8 mouse cellular contexts compared by ENCODE assay signal in the genomic region with DNA sequence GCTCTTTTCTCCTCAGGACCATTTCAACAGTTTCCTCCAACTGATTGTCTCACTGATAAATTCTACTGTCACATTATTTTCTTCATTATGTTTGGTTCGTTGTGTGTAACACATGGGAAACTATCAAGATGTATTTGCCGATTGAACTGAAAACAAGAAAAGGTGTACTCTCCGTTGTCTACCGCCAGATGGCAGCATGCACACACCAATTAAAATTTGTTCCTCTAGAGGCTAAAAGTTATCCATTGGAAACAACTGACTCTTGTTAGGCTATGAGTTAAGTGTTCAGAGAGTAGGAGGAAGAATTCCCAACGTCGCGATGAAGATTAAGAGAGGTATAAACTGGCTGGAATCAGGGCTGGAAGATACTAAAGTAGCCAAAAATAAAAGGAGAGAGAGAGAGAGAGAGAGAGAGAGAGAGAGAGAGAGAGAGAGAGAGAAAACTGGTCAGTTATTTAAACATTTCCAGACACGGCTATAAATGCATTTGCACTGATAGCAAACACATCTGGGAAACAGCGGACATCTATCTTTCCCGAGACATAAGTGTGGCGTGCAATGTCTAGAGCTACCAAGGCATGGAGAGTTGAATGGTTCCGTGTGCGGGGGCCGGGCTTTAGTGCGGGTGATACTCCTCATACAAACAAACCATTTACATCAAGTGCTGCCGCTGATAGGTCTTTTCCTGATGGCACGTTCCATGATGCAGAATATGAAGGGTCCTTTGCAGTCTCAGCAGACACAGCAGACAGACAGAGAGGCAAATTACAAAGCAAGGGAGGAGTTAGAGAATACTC.
DNase-seq lines count a peak whose midpoint lies in the region; ATAC-seq and TF ChIP-seq lines count a peak whose summit lies in the region.

No protein-coding gene starts in this region.

- peak; percentile 73; the same call in 1 of the 2 replicates for TF ChIP-seq CTCF in cortical plate, adult 2 months (IDR thresholded peaks at IDR 0.05; ENCODE audit: extremely low read depth, insufficient read depth, low read length)
- peak; percentile 83 for TF ChIP-seq CTCF in heart, postnatal 0 days (IDR thresholded peaks at IDR 0.05; ENCODE audit: low read depth)

- H3K9me3 ChIP-seq in midbrain, embryonic 10.5 days (replicated peaks) = no peaks in the 10 kb centered on the region
- H3K9me3 ChIP-seq in midbrain, embryonic 13.5 days = no peaks in the 10 kb centered on the region
- no peaks in the 10 kb centered on the region for H3K9me3 ChIP-seq in heart, postnatal 0 days (replicated peaks; ENCODE audit: control insufficient read depth, low read length)
- H3K9me3 ChIP-seq in limb, embryonic 11.5 days (ENCODE audit: control insufficient read depth, low read length) = no peaks in the 10 kb centered on the region
- H3K9me3 ChIP-seq in neural tube, embryonic 15.5 days (replicated peaks) = no peaks in the 10 kb centered on the region

- H3K9ac ChIP-seq in midbrain, embryonic 13.5 days (replicated peaks) = no peak overlapping the region
- H3K9ac ChIP-seq in heart, postnatal 0 days (replicated peaks; ENCODE audit: low read depth, low read length) = no peak overlapping the region
- no peak overlapping the region for H3K9ac ChIP-seq in limb, embryonic 11.5 days (ENCODE audit: low read length)
- no peak overlapping the region for H3K9ac ChIP-seq in neural tube, embryonic 15.5 days (replicated peaks)

- no peaks in the 10 kb centered on the region for H3K4me1 ChIP-seq in midbrain, embryonic 10.5 days
- H3K4me1 ChIP-seq in midbrain, embryonic 13.5 days (replicated peaks) = no peaks in the 10 kb centered on the region
- H3K4me1 ChIP-seq in cortical plate, adult 2 months (ENCODE audit: control insufficient read depth, insufficient read depth, low read length) = no peaks in the 10 kb centered on the region
- no peaks in the 10 kb centered on the region for H3K4me1 ChIP-seq in heart, postnatal 0 days (ENCODE audit: control insufficient read depth, insufficient read depth)
- H3K4me1 ChIP-seq in limb, embryonic 11.5 days (ENCODE audit: control insufficient read depth, insufficient read depth, low read length) = peaks cover 12% of the 10 kb centered on the region; the same call in 1 of the 2 replicates
- H3K4me1 ChIP-seq in neural tube, embryonic 15.5 days = peaks cover 5% of the 10 kb centered on the region; the same call in 1 of the 2 replicates

- no peak for TF ChIP-seq EP300 in heart, postnatal 0 days (IDR thresholded peaks at IDR 0.05; ENCODE audit: low read depth)

- ATAC-seq in midbrain, embryonic 13.5 days = no peak
- ATAC-seq in heart, postnatal 0 days (ENCODE audit: insufficient read depth, low read depth) = no peak
- ATAC-seq in limb, embryonic 11.5 days (ENCODE audit: insufficient number of reproducible peaks, low FRiP score, low TSS enrichment, low read depth) = no peak
- no peak for ATAC-seq in neural tube, embryonic 15.5 days (ENCODE audit: low FRiP score)

- H3K4me2 ChIP-seq in midbrain, embryonic 13.5 days (replicated peaks) = no peak overlapping the region
- H3K4me2 ChIP-seq in heart, postnatal 0 days (ENCODE audit: low read depth, low read length) = peak overlapping the region; percentile 29
- peak overlapping the region; percentile 27; the same call in 1 of the 2 replicates for H3K4me2 ChIP-seq in limb, embryonic 11.5 days (ENCODE audit: low read depth, severe bottlenecking)
- peak overlapping the region; percentile 22; the same call in 1 of the 2 replicates for H3K4me2 ChIP-seq in neural tube, embryonic 15.5 days

- H3K27me3 ChIP-seq in midbrain, embryonic 10.5 days (ENCODE audit: low read depth, poor library complexity, severe bottlenecking) = no peaks in the 10 kb centered on the region
- peaks cover 16% of the 10 kb centered on the region; the same call in 1 of the 2 replicates for H3K27me3 ChIP-seq in midbrain, embryonic 13.5 days
- no peaks in the 10 kb centered on the region for H3K27me3 ChIP-seq in heart, postnatal 0 days (ENCODE audit: control insufficient read depth, insufficient read depth, low read length)
- H3K27me3 ChIP-seq in limb, embryonic 11.5 days (ENCODE audit: control insufficient read depth, insufficient read depth, low read length) = no peaks in the 10 kb centered on the region
- H3K27me3 ChIP-seq in neural tube, embryonic 15.5 days (replicated peaks) = 0 out of 2 replicates have a peak, but pooled peaks cover 9% of the 10 kb centered on the region

- no peak overlapping the region for H3K27ac ChIP-seq in midbrain, embryonic 10.5 days (replicated peaks)
- no peak overlapping the region for H3K27ac ChIP-seq in midbrain, embryonic 13.5 days
- H3K27ac ChIP-seq in cortical plate, adult 2 months (ENCODE audit: insufficient read depth, low read length) = no peak overlapping the region
- no peak overlapping the region for H3K27ac ChIP-seq in heart, postnatal 0 days (ENCODE audit: low read depth)
- H3K27ac ChIP-seq in limb, embryonic 11.5 days (replicated peaks; ENCODE audit: low read depth, low read length) = no peak overlapping the region
- no peak overlapping the region for H3K27ac ChIP-seq in neural tube, embryonic 15.5 days (replicated peaks)

- H3K4me3 ChIP-seq in midbrain, embryonic 10.5 days = no peak overlapping the region
- H3K4me3 ChIP-seq in midbrain, embryonic 13.5 days (replicated peaks) = no peak overlapping the region
- H3K4me3 ChIP-seq in cortical plate, adult 2 months (ENCODE audit: insufficient read depth, low read length) = no peak overlapping the region
- 0 out of 2 replicates have a peak overlapping the region, but pooled peaks have one; percentile 10 for H3K4me3 ChIP-seq in heart, postnatal 0 days (ENCODE audit: low read depth, low read length)
- no peak overlapping the region for H3K4me3 ChIP-seq in limb, embryonic 11.5 days (ENCODE audit: low read depth, low read length)
- H3K4me3 ChIP-seq in neural tube, embryonic 15.5 days (replicated peaks) = no peak overlapping the region

- 56% methylated on average over 17 of the region's 17 CpGs for WGBS in midbrain, embryonic 10.5 days
- 52% methylated on average over 17 of the region's 17 CpGs for WGBS in midbrain, embryonic 13.5 days
- 33% methylated on average over 17 of the region's 17 CpGs for WGBS in heart, postnatal 0 days
- 36% methylated on average over 17 of the region's 17 CpGs for WGBS in limb, embryonic 11.5 days
- 46% methylated on average over 17 of the region's 17 CpGs for WGBS in neural tube, embryonic 15.5 days

- no peaks in the 10 kb centered on the region for H3K36me3 ChIP-seq in midbrain, embryonic 10.5 days
- H3K36me3 ChIP-seq in midbrain, embryonic 13.5 days = no peaks in the 10 kb centered on the region
- no peaks in the 10 kb centered on the region for H3K36me3 ChIP-seq in heart, postnatal 0 days (replicated peaks; ENCODE audit: control insufficient read depth, insufficient read depth, low read length)
- no peaks in the 10 kb centered on the region for H3K36me3 ChIP-seq in limb, embryonic 11.5 days (ENCODE audit: control insufficient read depth, insufficient read depth, low read length)
- H3K36me3 ChIP-seq in neural tube, embryonic 15.5 days = no peaks in the 10 kb centered on the region

- peak; percentile 57 for DNase-seq in midbrain, embryonic 10.5 days (ENCODE audit: low spot score)
- peak; percentile 14 for DNase-seq in WW6 (ENCODE audit: low read depth, low spot score)
- peak; percentile 64 for DNase-seq in heart, postnatal 0 days (ENCODE audit: low spot score)
- DNase-seq in limb, embryonic 11.5 days (ENCODE audit: low spot score) = peak; percentile 87
- DNase-seq in T-cell, adult 2 months (ENCODE audit: low spot score) = no peak

- no peak for TF ChIP-seq POLR2A in cortical plate, adult 2 months (IDR thresholded peaks at IDR 0.05; ENCODE audit: extremely low read depth, insufficient read depth, low read length)
